Mouse (Mus musculus) A20 (cell line): ENCODE results near the gene Rp2.

ENCODE experiments used
- DNase-seq: peaks from one replicate; pipeline ENCODE4 v3.0.0-alpha.2; 2011; ENCODE audit warnings: low read depth, low spot score

The Rp2 gene

DNA sequence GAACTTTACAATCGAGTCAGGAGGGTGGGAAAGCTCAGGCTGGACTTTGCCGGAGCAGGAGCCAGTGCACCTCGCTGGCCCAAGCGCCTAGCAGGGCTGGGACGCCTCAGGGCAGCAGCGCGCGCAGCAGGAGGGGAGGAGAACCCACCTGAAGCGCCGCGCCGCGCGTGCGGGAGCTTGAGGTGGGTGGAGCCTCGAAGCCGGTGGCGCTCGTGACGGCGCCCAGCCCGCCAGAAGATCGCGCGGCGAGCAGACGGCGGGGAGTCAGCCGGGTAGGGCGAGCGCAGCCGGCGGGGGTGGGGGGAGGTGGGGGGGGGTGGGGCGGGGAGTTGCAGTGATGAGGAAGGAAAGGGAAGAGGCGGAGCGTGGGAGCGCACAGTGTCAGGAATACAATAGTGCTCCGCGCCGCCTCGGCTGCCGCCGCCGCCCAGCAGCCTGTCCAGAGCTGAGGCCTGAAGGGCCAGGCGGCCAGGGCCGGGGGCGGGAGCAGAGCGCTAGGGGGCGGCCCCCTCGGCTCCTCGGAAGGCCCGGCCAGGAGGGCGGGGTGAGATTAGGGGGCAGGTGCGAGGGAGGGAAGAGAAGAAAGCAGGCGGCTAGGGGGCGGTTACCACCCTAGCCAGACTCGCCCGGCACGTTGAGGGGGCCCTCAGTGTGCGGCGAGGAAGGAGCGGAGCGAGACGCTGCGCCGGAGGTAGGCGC lies 61.0 kb downstream of the Rp2 start, which contains the start of gene Jade3:
Jade3 (plus strand) TSS at position 549 of the 699 bp plus-strand sequence.
- peak; percentile 90 for DNase-seq

- peak; percentile 69 for DNase-seq
These were observed 61.7 kb downstream of the Rp2 start for GRCm38 (mm10) chrX:20425839-20426449.
